Mouse (Mus musculus): Measurements from ENCODE around the gene Mllt11.

GRCm38 (mm10) chr3:95172526-95173255 is 59.3 kb downstream of the Mllt11 start:
- no peak for TF ChIP-seq CTCF (IDR thresholded peaks at IDR 0.05; ENCODE audit: insufficient read depth, low read depth, low read length)
- no peak for TF ChIP-seq POLR2A (IDR thresholded peaks at IDR 0.05; ENCODE audit: insufficient read depth, low read depth, low read length)
